Mouse (Mus musculus): ENCODE data around the gene Trpc6.

DNA sequence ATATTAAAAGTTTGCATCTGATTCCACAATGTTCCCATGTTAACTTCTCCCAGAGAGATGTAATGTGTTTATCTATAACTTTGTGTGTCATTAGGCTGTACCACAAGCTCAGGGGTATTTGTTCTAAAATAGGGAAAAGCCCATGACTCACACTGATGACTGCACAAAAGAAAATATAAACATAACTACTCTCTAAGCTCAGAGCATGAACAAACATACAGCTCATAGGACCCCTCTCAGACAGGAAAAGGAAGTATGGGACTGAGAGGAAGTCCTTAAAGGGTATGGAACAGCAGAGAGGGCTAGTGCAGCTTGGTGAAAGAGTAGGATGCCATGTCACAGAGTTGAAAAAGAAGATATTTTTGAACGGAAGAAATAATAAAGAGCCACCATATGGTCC lies 14.6 kb downstream of the Trpc6 start:
- TF ChIP-seq CTCF (IDR thresholded peaks at IDR 0.05; ENCODE audit: low read depth, low read length) (no peak), TAL1 (conservative IDR thresholded peaks at IDR 0.05; ENCODE audit: low read depth, low read length) (no peak), GATA1 (IDR thresholded peaks at IDR 0.05; ENCODE audit: borderline replicate concordance, low read length) (no peak), GATA2 (IDR thresholded peaks at IDR 0.05; ENCODE audit: borderline replicate concordance, low read depth, low read length) (no peak)
